Mouse (Mus musculus) adrenal gland, postnatal 10 days (tissue): ENCODE measurements at regions not wholly inside any gene's neighbourhood (a gene's known extent, or its start where the extent isn't known, plus 50 kb on each side); places are given as distances from the start of the nearest gene placed in this dataset.
A peak's percentile ranks its signal among the peaks of the same experiment; 100 is the strongest.

Experiments
- DNase-seq: peaks from one replicate; pipeline ENCODE4 v3.0.0; 2021; ENCODE audit warnings: mixed read lengths

GRCm38 (mm10) chr16:8351424-8351823 lies 73.5 kb downstream of the Tmem114 start:
- no peak for DNase-seq

GRCm38 (mm10) chr16:8349148-8349547 lies 75.8 kb downstream of the Tmem114 start:
- no peak for DNase-seq

- no peak for DNase-seq
Measured at GRCm38 (mm10) chr16:8348645-8349044, 76.3 kb downstream of the Tmem114 start.

- DNase-seq, result no peak
Measured at GRCm38 (mm10) chr16:8345216-8345615, 79.7 kb downstream of the Tmem114 start.

GRCm38 (mm10) chr16:8333081-8333710 lies 91.7 kb downstream of the Tmem114 start:
- DNase-seq, result peak; percentile 45

GRCm38 (mm10) chr16:8311996-8312395 lies 112.9 kb downstream of the Tmem114 start:
- DNase-seq, result no peak

GRCm38 (mm10) chr16:8306389-8306788 lies 118.5 kb downstream of the Tmem114 start:
- DNase-seq, result no peak
